Mouse (Mus musculus) cerebellum, adult 2 months (tissue): ENCODE data around the gene Rnf144a.

Experiments used
- CTCF ChIP-seq: fragments of 200-500 bp; IDR thresholded peaks from 2 replicates; pipeline ENCODE4 v1.5.1; 2011; ENCODE audit warnings: low read depth, mild to moderate bottlenecking, control low read depth, low read length, moderate library complexity, borderline replicate concordance; ENCODE audit not compliant: insufficient read depth
- POLR2A ChIP-seq: fragments of 200-500 bp; IDR thresholded peaks from 2 replicates; pipeline ENCODE4 v1.6.1; 2011; ENCODE audit warnings: low read length, control low read depth, borderline replicate concordance; ENCODE audit not compliant: insufficient read depth

GRCm38 (mm10) chr12:26444054-26444453 lies 29.0 kb upstream of the Rnf144a start:
- TF ChIP-seq CTCF = peak; percentile 60; the same call in 1 of the 2 replicates
- no peak for TF ChIP-seq POLR2A
